In the genomic region with DNA sequence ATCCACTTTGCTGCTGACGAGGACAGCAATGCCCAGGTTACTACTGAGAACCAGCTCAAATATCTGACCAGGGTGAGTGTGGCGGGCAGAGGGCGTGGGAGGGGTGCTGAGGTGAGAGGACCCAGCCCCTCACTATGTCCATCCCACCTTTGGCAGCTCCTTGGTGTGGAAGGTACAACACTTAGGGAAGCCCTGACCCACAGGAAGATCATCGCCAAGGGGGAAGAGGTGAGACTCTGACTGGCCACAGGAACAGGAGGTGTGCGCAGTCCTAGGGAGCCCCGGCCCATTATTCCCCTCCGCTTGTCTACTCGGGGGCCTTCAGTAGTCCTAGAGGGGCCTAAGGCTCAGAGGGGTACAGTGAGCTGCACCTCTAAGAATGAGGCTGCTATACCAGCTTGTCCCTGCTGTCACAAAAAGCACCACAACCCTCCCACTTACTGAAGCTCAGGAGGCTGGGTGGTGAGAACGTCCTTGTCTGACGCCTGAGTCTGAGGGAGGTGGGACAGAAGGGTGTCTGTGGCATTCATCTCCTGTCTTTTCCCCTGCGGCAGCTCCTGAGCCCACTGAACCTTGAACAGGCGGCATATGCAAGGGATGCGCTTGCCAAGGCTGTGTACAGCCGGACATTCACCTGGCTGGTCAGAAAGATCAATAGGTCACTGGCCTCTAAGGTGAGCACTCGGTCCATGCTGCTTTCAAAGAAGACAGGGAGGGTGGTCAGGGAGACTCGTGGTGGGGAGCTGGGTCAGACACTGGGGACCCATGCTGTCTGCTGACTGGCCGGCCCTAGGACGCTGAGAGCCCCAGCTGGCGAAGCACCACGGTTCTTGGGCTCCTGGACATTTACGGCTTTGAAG, we compare ENCODE assay signal across 29 mouse cellular contexts. TPM values are rescaled to one million over a fixed set of nuclear protein-coding genes. Genes with fewer than 3 reads are reported as not detected.
A peak's percentile ranks its signal among the peaks of the same experiment; 100 is the strongest.
DNase-seq lines count a peak whose midpoint lies in the region; ATAC-seq lines count a peak whose summit lies in the region.
"Had no signal": no experiment of that assay in that cellular context is flagged by ENCODE, and none has a peak within 500 bp of the region (broad histone marks: within the 10 kb centered on the region; RNA-seq: fewer than 3 reads in every experiment).

No protein-coding gene starts in this region.

- ATAC-seq in heart, embryonic 11.5 days (replicated peaks; ENCODE audit: insufficient number of reproducible peaks, low FRiP score, low TSS enrichment), result no peak
- peak; percentile 13; the same call in 1 of the 2 replicates for ATAC-seq in liver, embryonic 15.5 days (ENCODE audit: insufficient read depth)
- no peak for ATAC-seq in liver, embryonic 12.5 days
- ATAC-seq: forebrain, embryonic 15.5 days; hindbrain, postnatal 0 days; inflammation-experienced regulatory T-cells, adult 6 months; Patski had no signal

- H3K9me3 ChIP-seq in heart, embryonic 11.5 days (replicated peaks; ENCODE audit: control insufficient read depth, low read length), result no peaks in the 10 kb centered on the region
- H3K9me3 ChIP-seq in liver, embryonic 15.5 days (replicated peaks), result no peaks in the 10 kb centered on the region
- H3K9me3 ChIP-seq in liver, embryonic 12.5 days (replicated peaks), result no peaks in the 10 kb centered on the region
- H3K9me3 ChIP-seq: embryonic facial prominence, embryonic 10.5 days; embryonic facial prominence, embryonic 13.5 days; forebrain, embryonic 12.5 days; forebrain, embryonic 15.5 days; G1E; heart, embryonic 13.5 days had no signal

- H3K36me3 ChIP-seq in heart, embryonic 11.5 days (ENCODE audit: control insufficient read depth, insufficient read depth, low read length), result peaks cover 48% of the 10 kb centered on the region
- peaks cover 83% of the 10 kb centered on the region for H3K36me3 ChIP-seq in liver, embryonic 15.5 days (replicated peaks)
- peaks cover 86% of the 10 kb centered on the region for H3K36me3 ChIP-seq in liver, embryonic 12.5 days

- no peaks in the 10 kb centered on the region for H3K27me3 ChIP-seq in heart, embryonic 11.5 days (ENCODE audit: control insufficient read depth, insufficient read depth, low read length)
- H3K27me3 ChIP-seq in liver, embryonic 15.5 days, result no peaks in the 10 kb centered on the region
- no peaks in the 10 kb centered on the region for H3K27me3 ChIP-seq in liver, embryonic 12.5 days (replicated peaks)
- H3K27me3 ChIP-seq: CH12.LX; embryonic facial prominence, embryonic 13.5 days; forebrain, embryonic 15.5 days; heart, embryonic 13.5 days; Patski had no signal

- no peak overlapping the region for H3K9ac ChIP-seq in heart, embryonic 11.5 days (ENCODE audit: low read depth, low read length)
- no peak overlapping the region for H3K9ac ChIP-seq in liver, embryonic 15.5 days
- no peak overlapping the region for H3K9ac ChIP-seq in liver, embryonic 12.5 days
- H3K9ac ChIP-seq: embryonic facial prominence, embryonic 13.5 days; forebrain, embryonic 12.5 days; forebrain, embryonic 15.5 days; heart, embryonic 13.5 days; hindbrain, embryonic 14.5 days had no signal

- no peak overlapping the region for H3K27ac ChIP-seq in heart, embryonic 11.5 days (ENCODE audit: low read depth, low read length)
- H3K27ac ChIP-seq in liver, embryonic 15.5 days (replicated peaks), result no peak overlapping the region
- H3K27ac ChIP-seq in liver, embryonic 12.5 days, result no peak overlapping the region
- H3K27ac ChIP-seq: embryonic facial prominence, embryonic 10.5 days; embryonic facial prominence, embryonic 13.5 days; forebrain, embryonic 12.5 days; forebrain, embryonic 15.5 days; gastrocnemius, adult 2 months; heart, embryonic 13.5 days; hindbrain, embryonic 14.5 days; hindbrain, postnatal 0 days had no signal

- H3K4me3 ChIP-seq in heart, embryonic 11.5 days (ENCODE audit: low read depth, low read length), result no peak overlapping the region
- no peak overlapping the region for H3K4me3 ChIP-seq in liver, embryonic 15.5 days (replicated peaks)
- H3K4me3 ChIP-seq in liver, embryonic 12.5 days, result no peak overlapping the region
- H3K4me3 ChIP-seq: embryonic facial prominence, embryonic 10.5 days; embryonic facial prominence, embryonic 13.5 days; erythroblast, embryonic 14.5 days; forebrain, embryonic 12.5 days; forebrain, embryonic 15.5 days; gastrocnemius, adult 2 months; heart, embryonic 13.5 days had no signal

- no peak overlapping the region for H3K4me2 ChIP-seq in heart, embryonic 11.5 days
- no peak overlapping the region for H3K4me2 ChIP-seq in liver, embryonic 15.5 days
- H3K4me2 ChIP-seq in liver, embryonic 12.5 days, result no peak overlapping the region; the same call in 1 of the 2 replicates
- H3K4me2 ChIP-seq: embryonic facial prominence, embryonic 13.5 days; forebrain, embryonic 12.5 days; forebrain, embryonic 15.5 days; heart, embryonic 13.5 days; hindbrain, embryonic 14.5 days had no signal

- 90% methylated on average over 21 of the region's 21 CpGs for WGBS in heart, embryonic 11.5 days (ENCODE audit: insufficient replicate concordance)
- WGBS in liver, embryonic 15.5 days (ENCODE audit: insufficient replicate concordance), result 77% methylated on average over 21 of the region's 21 CpGs
- WGBS in liver, embryonic 12.5 days (ENCODE audit: insufficient replicate concordance), result 85% methylated on average over 21 of the region's 21 CpGs

- H3K4me1 ChIP-seq in heart, embryonic 11.5 days (ENCODE audit: control insufficient read depth, insufficient read depth, low read length), result peaks cover 13% of the 10 kb centered on the region
- H3K4me1 ChIP-seq in liver, embryonic 15.5 days (replicated peaks), result peaks cover 33% of the 10 kb centered on the region
- peaks cover 26% of the 10 kb centered on the region for H3K4me1 ChIP-seq in liver, embryonic 12.5 days

- peak; percentile 93 for DNase-seq in heart, adult 11 months
- DNase-seq in brain, adult 2 months (ENCODE audit: low read depth, low spot score), result peak; percentile 57
- DNase-seq in layer of hippocampus, adult 18-20 months (ENCODE audit: low spot score in 2 of 2), result no peak
- DNase-seq: B cell, adult 2 months; cerebellum, adult 11-12 months; cerebellum, adult 8-10 months; cerebellum, postnatal 10 days; cerebellum, postnatal 36 days; embryo, embryonic 11 days; gastrocnemius, adult 2 months; gastrocnemius, postnatal 14 days; heart, adult 18-20 months; heart, postnatal 14 days; heart, postnatal 4 days had no signal

RNA-seq across cellular contexts. Expression of gene Myo1c, which starts 10.9 kb away (rescaled TPM):
- polyA plus RNA-seq in heart, embryonic 11.5 days (2014; fragmentation: Nextera tagmentation; extraction: Ambion mirVana), result 33.0 and 54.5 TPM in 2 replicates
- 20.6 and 24.5 TPM in 2 replicates for polyA plus RNA-seq in liver, embryonic 15.5 days (2015; fragmentation: Nextera tagmentation; extraction: Ambion mirVana)
- polyA plus RNA-seq in liver, embryonic 12.5 days (2016; fragmentation: Nextera tagmentation; extraction: Ambion mirVana), result 34.6 and 35.5 TPM in 2 replicates
- total RNA-seq in layer of hippocampus, adult 18-20 months (2021), result 10 to 100 TPM; 12.9 to 14.1 TPM

RNA-seq across cellular contexts. Expression of gene Crk, which starts 17.9 kb away (rescaled TPM):
- polyA plus RNA-seq in heart, embryonic 11.5 days (2014; fragmentation: Nextera tagmentation; extraction: Ambion mirVana), result 90.3 and 97.4 TPM in 2 replicates
- 32.3 and 33.9 TPM in 2 replicates for polyA plus RNA-seq in liver, embryonic 15.5 days (2015; fragmentation: Nextera tagmentation; extraction: Ambion mirVana)
- 50.2 and 53.6 TPM in 2 replicates for polyA plus RNA-seq in liver, embryonic 12.5 days (2016; fragmentation: Nextera tagmentation; extraction: Ambion mirVana)
- 100 to 1,000 TPM; 128 to 129 TPM for total RNA-seq in layer of hippocampus, adult 18-20 months (2021)

RNA-seq across cellular contexts. Expression of gene Inpp5k, which starts 30.4 kb away (rescaled TPM):
- polyA plus RNA-seq in heart, embryonic 11.5 days (2014; fragmentation: Nextera tagmentation; extraction: Ambion mirVana), result 19.7 and 21.0 TPM in 2 replicates
- 16.0 and 18.3 TPM in 2 replicates for polyA plus RNA-seq in liver, embryonic 15.5 days (2015; fragmentation: Nextera tagmentation; extraction: Ambion mirVana)
- 15.0 and 15.8 TPM in 2 replicates for polyA plus RNA-seq in liver, embryonic 12.5 days (2016; fragmentation: Nextera tagmentation; extraction: Ambion mirVana)
- total RNA-seq in layer of hippocampus, adult 18-20 months (2021), result 10 to 100 TPM; 40.2 to 45.2 TPM

Comparison
In these comparisons a context has a peak if more than half of its experiments do, and no peak if none do; other contexts are left out.
1. DNase-seq: peak in heart, adult 11 months (single experiment) and brain, adult 2 months (single experiment); none in layer of hippocampus, adult 18-20 months (0 of 2).